Mouse (Mus musculus): ENCODE measurements around the gene Hyal1. TPM values are rescaled to one million over a fixed set of nuclear protein-coding genes. Genes with fewer than 3 reads are reported as not detected.

The Hyal1 gene
- polyA plus RNA-seq, 1 experiment, result 8.1 TPM

DNA sequence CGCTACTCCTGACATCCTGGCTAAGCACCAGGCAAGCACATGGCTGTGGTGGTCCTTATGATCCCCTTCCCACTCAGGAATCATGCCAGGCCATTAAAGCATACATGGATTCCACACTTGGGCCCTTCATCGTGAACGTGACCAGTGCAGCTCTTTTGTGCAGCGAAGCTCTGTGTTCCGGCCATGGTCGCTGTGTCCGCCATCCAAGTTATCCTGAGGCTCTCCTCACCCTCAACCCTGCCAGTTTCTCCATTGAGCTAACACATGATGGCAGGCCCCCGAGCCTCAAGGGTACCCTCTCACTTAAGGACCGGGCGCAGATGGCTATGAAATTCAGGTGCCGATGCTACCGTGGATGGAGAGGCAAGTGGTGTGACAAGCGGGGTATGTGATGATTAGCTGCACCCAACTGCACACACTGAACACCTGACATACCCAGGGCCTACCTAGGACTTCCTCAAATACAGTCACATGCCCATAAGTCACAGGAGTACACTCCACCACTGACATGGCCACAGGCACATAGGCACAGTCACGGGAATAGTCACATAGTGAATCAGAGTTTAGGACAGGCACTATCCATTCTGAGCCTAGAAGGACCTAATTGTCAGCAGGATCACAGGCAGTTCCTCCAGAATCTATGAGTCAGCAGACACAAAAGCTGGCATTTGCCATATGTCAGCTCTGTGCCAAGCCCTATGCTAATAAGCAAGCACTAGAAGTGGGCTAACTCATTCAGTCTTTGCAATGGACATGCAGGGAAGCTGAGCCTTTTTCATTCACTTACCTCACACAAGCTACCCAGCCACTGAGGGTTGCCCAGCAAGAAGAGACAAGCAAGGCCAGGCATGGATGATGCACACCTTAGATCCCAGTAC lies 2.5 kb downstream of the Hyal1 start:
- Histone ChIP-seq H3K4me1 (ENCODE audit: control insufficient read depth, insufficient read depth, low read length) (peaks cover 35% of the 10 kb centered on the region), H3K4me3 (ENCODE audit: insufficient read depth, low read depth, low read length) (no peak overlapping the region), H3K36me3 (ENCODE audit: control insufficient read depth, insufficient read depth, low read length) (no peaks in the 10 kb centered on the region), H3K27me3 (replicated peaks; ENCODE audit: control insufficient read depth, insufficient read depth, low read length) (no peaks in the 10 kb centered on the region), H3K27ac (ENCODE audit: insufficient read depth, low read depth, low read length) (no peak overlapping the region)
- DNase-seq, result no peak
- TF ChIP-seq POLR2A (IDR thresholded peaks at IDR 0.05; ENCODE audit: low read depth, low read length), result no peak
- no peak for TF ChIP-seq CTCF (conservative IDR thresholded peaks at IDR 0.05; ENCODE audit: insufficient read depth, insufficient read length, low read depth, low read length)
- WGBS, result 95% methylated on average over 14 of the region's 14 CpGs

- Histone ChIP-seq H3K4me3 (ENCODE audit: insufficient read depth, low read depth, low read length) (peak within 1 kb of the TSS; percentile 91), H3K4me1 (ENCODE audit: control insufficient read depth, insufficient read depth, low read length) (peaks cover 35% of the 10 kb centered on the region), H3K36me3 (ENCODE audit: control insufficient read depth, insufficient read depth, low read length) (no peaks in the 10 kb centered on the region), H3K27ac (ENCODE audit: insufficient read depth, low read depth, low read length) (peak within 1 kb of the TSS; percentile 98), H3K27me3 (replicated peaks; ENCODE audit: control insufficient read depth, insufficient read depth, low read length) (no peaks in the 10 kb centered on the region)
- under 1% methylated on average over 32 of the region's 32 CpGs for WGBS
- TF ChIP-seq CTCF (conservative IDR thresholded peaks at IDR 0.05; ENCODE audit: insufficient read depth, insufficient read length, low read depth, low read length) (no peak), POLR2A (IDR thresholded peaks at IDR 0.05; ENCODE audit: low read depth, low read length) (peak; percentile 89)
- DNase-seq, result peak; percentile 98
Measured at GRCm38 (mm10) chr9:107580501-107581317, 4.0 kb downstream of the Hyal1 start, which contains the start of gene Hyal3. TSS of gene Hyal3 (plus strand) at chr9:107580818.

GRCm38 (mm10) chr9:107581584-107581983 lies 4.9 kb downstream of the Hyal1 start:
- H3K27ac ChIP-seq (ENCODE audit: insufficient read depth, low read depth, low read length), result peak overlapping the region; percentile 16; the same call in 1 of the 2 replicates
- 59% methylated on average over 4 of the region's 4 CpGs for WGBS

GRCm38 (mm10) chr9:107582509-107583062 lies 5.9 kb downstream of the Hyal1 start:
- H3K27me3 ChIP-seq (replicated peaks; ENCODE audit: control insufficient read depth, insufficient read depth, low read length), result no peaks in the 10 kb centered on the region
- no peak for TF ChIP-seq POLR2A (IDR thresholded peaks at IDR 0.05; ENCODE audit: low read depth, low read length)
- H3K36me3 ChIP-seq (ENCODE audit: control insufficient read depth, insufficient read depth, low read length), result no peaks in the 10 kb centered on the region
- DNase-seq, result peak; percentile 59
- peaks cover 18% of the 10 kb centered on the region for H3K4me1 ChIP-seq (ENCODE audit: control insufficient read depth, insufficient read depth, low read length)
- WGBS, result 53% methylated on average over 7 of the region's 7 CpGs
- no peak overlapping the region for H3K4me3 ChIP-seq (ENCODE audit: insufficient read depth, low read depth, low read length)
- no peak overlapping the region for H3K27ac ChIP-seq (ENCODE audit: insufficient read depth, low read depth, low read length)

More at GRCm38 (mm10) chr9:107581584-107581983, 4.9 kb downstream of the Hyal1 start:
- Histone ChIP-seq H3K4me1 (ENCODE audit: control insufficient read depth, insufficient read depth, low read length) (peaks cover 26% of the 10 kb centered on the region), H3K27me3 (replicated peaks; ENCODE audit: control insufficient read depth, insufficient read depth, low read length) (no peaks in the 10 kb centered on the region), H3K4me3 (ENCODE audit: insufficient read depth, low read depth, low read length) (peak overlapping the region; percentile 91; the same call in 1 of the 2 replicates), H3K36me3 (ENCODE audit: control insufficient read depth, insufficient read depth, low read length) (no peaks in the 10 kb centered on the region)
- TF ChIP-seq CTCF (conservative IDR thresholded peaks at IDR 0.05; ENCODE audit: insufficient read depth, insufficient read length, low read depth, low read length), result no peak
- TF ChIP-seq POLR2A (IDR thresholded peaks at IDR 0.05; ENCODE audit: low read depth, low read length), result no peak
- DNase-seq, result no peak

DNA sequence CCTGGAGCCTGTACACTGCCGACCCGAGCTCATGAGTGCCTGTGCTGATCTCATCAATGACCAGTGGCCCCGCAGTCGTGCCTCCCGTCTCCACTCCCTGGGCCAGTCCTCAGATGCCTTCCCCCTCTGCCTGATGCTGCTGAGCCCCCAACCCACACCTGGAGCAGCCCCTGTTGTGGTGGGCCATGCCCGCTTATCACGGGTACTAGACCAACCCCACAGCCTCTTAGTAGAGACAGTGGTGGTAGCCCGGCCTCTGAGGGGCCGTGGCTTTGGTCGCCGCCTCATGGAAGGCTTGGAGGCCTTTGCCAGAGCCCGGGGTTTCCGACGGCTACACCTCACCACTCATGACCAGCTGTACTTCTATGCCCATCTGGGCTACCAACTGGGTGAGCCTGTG lies 6.4 kb downstream of the Hyal1 start:
- H3K27ac ChIP-seq (ENCODE audit: insufficient read depth, low read depth, low read length), result no peak overlapping the region
- 93% methylated on average over 14 of the region's 14 CpGs for whole genome bisulfite sequencing
- H3K4me3 ChIP-seq (ENCODE audit: insufficient read depth, low read depth, low read length), result no peak overlapping the region

DNA sequence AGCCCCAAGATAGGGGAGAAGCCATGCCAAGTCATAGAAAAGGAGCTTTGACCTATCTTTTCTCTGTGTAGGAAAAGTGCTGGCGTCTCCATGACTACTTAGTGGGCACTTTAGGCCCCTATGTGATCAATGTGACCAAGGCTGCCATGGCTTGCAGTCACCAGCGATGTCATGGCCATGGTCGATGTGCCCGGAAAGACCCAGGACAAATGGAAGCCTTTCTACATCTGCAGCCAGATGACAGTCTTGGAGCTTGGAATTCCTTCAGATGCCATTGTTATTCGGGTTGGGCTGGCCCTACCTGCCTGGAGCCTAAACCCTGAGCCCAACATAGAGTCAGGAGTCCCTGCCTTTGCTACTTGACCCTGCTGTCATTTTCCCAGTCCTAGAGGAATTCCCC lies 9.8 kb downstream of the Hyal1 start:
- TF ChIP-seq CTCF (conservative IDR thresholded peaks at IDR 0.05; ENCODE audit: insufficient read depth, insufficient read length, low read depth, low read length), result no peak
- no peak for TF ChIP-seq POLR2A (IDR thresholded peaks at IDR 0.05; ENCODE audit: low read depth, low read length)
- Histone ChIP-seq H3K4me1 (ENCODE audit: control insufficient read depth, insufficient read depth, low read length) (peaks cover 33% of the 10 kb centered on the region; the same call in 1 of the 2 replicates), H3K36me3 (ENCODE audit: control insufficient read depth, insufficient read depth, low read length) (no peaks in the 10 kb centered on the region), H3K4me3 (ENCODE audit: insufficient read depth, low read depth, low read length) (no peak overlapping the region), H3K27ac (ENCODE audit: insufficient read depth, low read depth, low read length) (no peak overlapping the region), H3K27me3 (replicated peaks; ENCODE audit: control insufficient read depth, insufficient read depth, low read length) (no peaks in the 10 kb centered on the region)
- DNase-seq, result no peak
- WGBS, result 85% methylated on average over 5 of the region's 5 CpGs

More for the DNA sequence above, 6.4 kb downstream of the Hyal1 start:
- no peak for DNase-seq
- no peaks in the 10 kb centered on the region for H3K27me3 ChIP-seq (replicated peaks; ENCODE audit: control insufficient read depth, insufficient read depth, low read length)
- H3K4me1 ChIP-seq (ENCODE audit: control insufficient read depth, insufficient read depth, low read length), result peaks cover 21% of the 10 kb centered on the region; the same call in 1 of the 2 replicates
- no peak for TF ChIP-seq POLR2A (IDR thresholded peaks at IDR 0.05; ENCODE audit: low read depth, low read length)
- no peak for TF ChIP-seq CTCF (conservative IDR thresholded peaks at IDR 0.05; ENCODE audit: insufficient read depth, insufficient read length, low read depth, low read length)
- H3K36me3 ChIP-seq (ENCODE audit: control insufficient read depth, insufficient read depth, low read length), result no peaks in the 10 kb centered on the region

Data from kidney, adult 2 months (tissue).